Mouse (Mus musculus): ENCODE measurements at regions not wholly inside any gene's neighbourhood (a gene's known extent, or its start where the extent isn't known, plus 50 kb on each side); places are given as distances from the start of the nearest gene placed in this dataset.

- no peak overlapping the region for H3K27ac ChIP-seq
- 41% methylated on average over 4 of the region's 4 CpGs for WGBS
- no peaks in the 10 kb centered on the region for H3K9me3 ChIP-seq
- H3K4me2 ChIP-seq = no peak overlapping the region
- no peak for ATAC-seq (ENCODE audit: low FRiP score)
- no peak overlapping the region for H3K4me3 ChIP-seq
- H3K36me3 ChIP-seq = no peaks in the 10 kb centered on the region
- H3K9ac ChIP-seq = no peak overlapping the region
- no peaks in the 10 kb centered on the region for H3K27me3 ChIP-seq
- no peaks in the 10 kb centered on the region for H3K4me1 ChIP-seq (replicated peaks)
Observed at GRCm38 (mm10) chr13:26517646-26518045, 252.3 kb downstream of the Hdgfl1 start.

GRCm38 (mm10) chr13:26510448-26510847 is 259.5 kb downstream of the Hdgfl1 start:
- Histone ChIP-seq H3K4me2 (no peak overlapping the region), H3K27me3 (no peaks in the 10 kb centered on the region), H3K9me3 (no peaks in the 10 kb centered on the region), H3K9ac (no peak overlapping the region), H3K4me3 (no peak overlapping the region), H3K27ac (no peak overlapping the region), H3K4me1 (replicated peaks) (no peaks in the 10 kb centered on the region), H3K36me3 (no peaks in the 10 kb centered on the region)
- WGBS = 66% methylated on average over 4 of the region's 4 CpGs
- ATAC-seq (ENCODE audit: low FRiP score) = no peak

GRCm38 (mm10) chr13:26509841-26510240 is 260.1 kb downstream of the Hdgfl1 start:
- no peak for ATAC-seq (ENCODE audit: low FRiP score)
- no peaks in the 10 kb centered on the region for H3K36me3 ChIP-seq
- H3K4me2 ChIP-seq = no peak overlapping the region
- H3K27me3 ChIP-seq = no peaks in the 10 kb centered on the region
- 91% methylated on average over 3 of the region's 3 CpGs for WGBS
- no peak overlapping the region for H3K4me3 ChIP-seq
- H3K4me1 ChIP-seq (replicated peaks) = no peaks in the 10 kb centered on the region
- no peak overlapping the region for H3K9ac ChIP-seq
- no peak overlapping the region for H3K27ac ChIP-seq
- H3K9me3 ChIP-seq = no peaks in the 10 kb centered on the region

GRCm38 (mm10) chr13:26503744-26504143 is 266.2 kb downstream of the Hdgfl1 start:
- no peaks in the 10 kb centered on the region for H3K36me3 ChIP-seq
- no peak overlapping the region for H3K9ac ChIP-seq
- 89% methylated on average over 1 of the region's 1 CpGs for WGBS
- no peak overlapping the region for H3K27ac ChIP-seq
- H3K27me3 ChIP-seq = no peaks in the 10 kb centered on the region
- H3K4me2 ChIP-seq = no peak overlapping the region
- no peaks in the 10 kb centered on the region for H3K4me1 ChIP-seq (replicated peaks)
- no peak overlapping the region for H3K4me3 ChIP-seq
- no peaks in the 10 kb centered on the region for H3K9me3 ChIP-seq
- no peak for ATAC-seq (ENCODE audit: low FRiP score)

GRCm38 (mm10) chr13:26497086-26497485 is 272.9 kb downstream of the Hdgfl1 start:
- no peak for ATAC-seq (ENCODE audit: low FRiP score)
- no peak overlapping the region for H3K27ac ChIP-seq
- no peaks in the 10 kb centered on the region for H3K36me3 ChIP-seq
- H3K4me2 ChIP-seq = no peak overlapping the region
- no peaks in the 10 kb centered on the region for H3K9me3 ChIP-seq
- H3K4me1 ChIP-seq (replicated peaks) = no peaks in the 10 kb centered on the region
- WGBS = 87% methylated on average over 2 of the region's 2 CpGs
- H3K9ac ChIP-seq = no peak overlapping the region
- H3K4me3 ChIP-seq = no peak overlapping the region
- H3K27me3 ChIP-seq = no peaks in the 10 kb centered on the region

GRCm38 (mm10) chr13:26495871-26496270 is 274.1 kb downstream of the Hdgfl1 start:
- H3K4me3 ChIP-seq = no peak overlapping the region

GRCm38 (mm10) chr13:26469343-26469742 is 300.6 kb downstream of the Hdgfl1 start:
- Histone ChIP-seq H3K4me1 (replicated peaks) (no peaks in the 10 kb centered on the region; the same call in 1 of the 2 replicates), H3K27ac (no peak overlapping the region; the same call in 1 of the 2 replicates), H3K36me3 (no peaks in the 10 kb centered on the region), H3K4me2 (no peak overlapping the region), H3K4me3 (no peak overlapping the region), H3K9me3 (no peaks in the 10 kb centered on the region), H3K9ac (no peak overlapping the region), H3K27me3 (no peaks in the 10 kb centered on the region)
- 27% methylated on average over 3 of the region's 3 CpGs for WGBS
- ATAC-seq (ENCODE audit: low FRiP score) = no peak

More at GRCm38 (mm10) chr13:26495871-26496270, 274.1 kb downstream of the Hdgfl1 start:
- Histone ChIP-seq H3K4me1 (replicated peaks) (no peaks in the 10 kb centered on the region), H3K27me3 (no peaks in the 10 kb centered on the region), H3K9ac (no peak overlapping the region), H3K36me3 (no peaks in the 10 kb centered on the region), H3K27ac (no peak overlapping the region), H3K9me3 (no peaks in the 10 kb centered on the region), H3K4me2 (no peak overlapping the region)
- no peak for ATAC-seq (ENCODE audit: low FRiP score)

- Histone ChIP-seq H3K27ac (no peak overlapping the region), H3K4me1 (replicated peaks) (no peaks in the 10 kb centered on the region; the same call in 1 of the 2 replicates), H3K9me3 (no peaks in the 10 kb centered on the region), H3K4me2 (no peak overlapping the region), H3K36me3 (no peaks in the 10 kb centered on the region), H3K4me3 (no peak overlapping the region), H3K9ac (no peak overlapping the region), H3K27me3 (no peaks in the 10 kb centered on the region)
- ATAC-seq (ENCODE audit: low FRiP score) = no peak
Observed at GRCm38 (mm10) chr13:26467526-26467925, 302.4 kb downstream of the Hdgfl1 start.

- no peaks in the 10 kb centered on the region for H3K9me3 ChIP-seq
- no peak overlapping the region for H3K4me2 ChIP-seq
- H3K27me3 ChIP-seq = no peaks in the 10 kb centered on the region
- ATAC-seq (ENCODE audit: low FRiP score) = no peak
- H3K4me1 ChIP-seq (replicated peaks) = no peaks in the 10 kb centered on the region; the same call in 1 of the 2 replicates
- no peak overlapping the region for H3K9ac ChIP-seq
- H3K36me3 ChIP-seq = no peaks in the 10 kb centered on the region
- WGBS = 51% methylated on average over 2 of the region's 2 CpGs
- H3K4me3 ChIP-seq = no peak overlapping the region
- no peak overlapping the region for H3K27ac ChIP-seq
Observed at GRCm38 (mm10) chr13:26464523-26464922, 305.4 kb downstream of the Hdgfl1 start.

GRCm38 (mm10) chr13:26464096-26464495 is 305.9 kb downstream of the Hdgfl1 start:
- Histone ChIP-seq H3K9me3 (no peaks in the 10 kb centered on the region), H3K36me3 (no peaks in the 10 kb centered on the region), H3K4me1 (replicated peaks) (no peaks in the 10 kb centered on the region; the same call in 1 of the 2 replicates), H3K4me3 (no peak overlapping the region), H3K9ac (no peak overlapping the region), H3K27ac (no peak overlapping the region), H3K27me3 (no peaks in the 10 kb centered on the region), H3K4me2 (no peak overlapping the region)
- ATAC-seq (ENCODE audit: low FRiP score) = no peak

- Histone ChIP-seq H3K4me1 (replicated peaks) (no peaks in the 10 kb centered on the region), H3K9me3 (no peaks in the 10 kb centered on the region), H3K27ac (no peak overlapping the region), H3K9ac (no peak overlapping the region), H3K4me3 (no peak overlapping the region), H3K4me2 (no peak overlapping the region), H3K27me3 (no peaks in the 10 kb centered on the region), H3K36me3 (no peaks in the 10 kb centered on the region)
- WGBS = 80% methylated on average over 4 of the region's 4 CpGs
- ATAC-seq (ENCODE audit: low FRiP score) = no peak
Observed at GRCm38 (mm10) chr13:26457487-26458253, 312.3 kb downstream of the Hdgfl1 start.

- no peaks in the 10 kb centered on the region for H3K36me3 ChIP-seq
- no peaks in the 10 kb centered on the region for H3K4me1 ChIP-seq (replicated peaks)
- H3K4me3 ChIP-seq = no peak overlapping the region
- ATAC-seq (ENCODE audit: low FRiP score) = no peak
- no peak overlapping the region for H3K27ac ChIP-seq
- H3K9ac ChIP-seq = no peak overlapping the region
- H3K4me2 ChIP-seq = no peak overlapping the region
- H3K27me3 ChIP-seq = no peaks in the 10 kb centered on the region
- 92% methylated on average over 4 of the region's 4 CpGs for WGBS
- no peaks in the 10 kb centered on the region for H3K9me3 ChIP-seq
Observed at GRCm38 (mm10) chr13:26426639-26427038, 343.3 kb downstream of the Hdgfl1 start.

GRCm38 (mm10) chr13:26424513-26424912 is 345.5 kb downstream of the Hdgfl1 start:
- no peak for ATAC-seq (ENCODE audit: low FRiP score)
- no peak overlapping the region for H3K27ac ChIP-seq
- H3K9me3 ChIP-seq = no peaks in the 10 kb centered on the region
- no peaks in the 10 kb centered on the region for H3K4me1 ChIP-seq (replicated peaks)
- no peaks in the 10 kb centered on the region for H3K27me3 ChIP-seq
- WGBS = 97% methylated on average over 1 of the region's 1 CpGs
- no peaks in the 10 kb centered on the region for H3K36me3 ChIP-seq
- no peak overlapping the region for H3K4me2 ChIP-seq
- no peak overlapping the region for H3K9ac ChIP-seq
- H3K4me3 ChIP-seq = no peak overlapping the region
